Mouse (Mus musculus) liver, adult 2 months (tissue): ENCODE measurements at regions not wholly inside any gene's neighbourhood (a gene's known extent, or its start where the extent isn't known, plus 50 kb on each side); places are given as distances from the start of the nearest gene placed in this dataset.

Experiments used
- CTCF ChIP-seq: fragments of 200-500 bp; IDR thresholded peaks from 2 replicates; pipeline ENCODE4 v1.5.1; 2011; ENCODE audit warnings: low read depth, low read length, control low read depth
- POLR2A ChIP-seq: fragments of 200-500 bp; IDR thresholded peaks from 2 replicates; pipeline ENCODE4 v1.6.1; 2011; ENCODE audit warnings: low read length, control low read depth; ENCODE audit not compliant: insufficient read depth; ENCODE audit errors: extremely low read depth

GRCm38 (mm10) chr10:119050017-119050685, 180.1 kb upstream of the Dyrk2 start:
- TF ChIP-seq POLR2A (no peak), CTCF (peak; percentile 37; the same call in 1 of the 2 replicates)
